Mouse (Mus musculus): ENCODE measurements around the gene Mmd.

DNA sequence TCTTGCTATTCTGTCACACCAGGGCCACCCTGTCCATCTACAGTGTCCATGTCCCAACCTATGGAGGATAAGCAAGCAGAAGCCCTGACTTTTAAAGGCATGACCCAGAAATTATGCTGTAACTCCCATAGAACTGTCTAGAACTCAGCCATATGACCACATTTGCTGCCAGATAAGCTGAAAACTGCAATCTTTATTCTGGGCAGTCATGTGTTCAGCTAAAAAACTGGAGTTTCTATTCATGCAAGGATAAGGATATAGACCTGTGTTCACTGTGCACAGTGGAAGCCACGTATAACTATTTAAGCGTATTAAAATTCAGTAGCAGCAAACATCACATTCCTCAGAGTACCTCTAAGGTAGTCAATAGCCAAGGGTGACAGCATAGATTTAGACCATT, 6.0 kb upstream of the Mmd start:
- TF ChIP-seq CTCF (IDR thresholded peaks at IDR 0.05; ENCODE audit: extremely low read depth, insufficient read length, insufficient replicate concordance, low read depth, low read length) (no peak), POLR2A (IDR thresholded peaks at IDR 0.05; ENCODE audit: low read depth, low read length) (no peak)
